Mouse (Mus musculus): ENCODE data around the gene Cisd3. TPM values are rescaled to one million over a fixed set of nuclear protein-coding genes. Genes with fewer than 3 reads are reported as not detected.

The Cisd3 gene
- polyA plus RNA-seq, 2 experiments: 11.7 to 14.9 TPM

- no peak for TF ChIP-seq POLR2A (IDR thresholded peaks at IDR 0.05; ENCODE audit: borderline replicate concordance, extremely low read depth, insufficient read depth, insufficient read length)
- peaks cover 80% of the 10 kb centered on the region for H3K36me3 ChIP-seq (ENCODE audit: control insufficient read depth, insufficient read depth, low read length)
- WGBS: 92% methylated on average over 6 of the region's 8 CpGs
- ATAC-seq (ENCODE audit: low FRiP score, low read depth) (no peak), DNase-seq (ENCODE audit: low spot score) (no peak)
- H3K9ac ChIP-seq (ENCODE audit: low read depth, low read length, severe bottlenecking): no peak overlapping the region
- H3K4me1 ChIP-seq (ENCODE audit: control insufficient read depth, insufficient read depth, low read length): no peaks in the 10 kb centered on the region
- no peaks in the 10 kb centered on the region for H3K9me3 ChIP-seq (ENCODE audit: control insufficient read depth, low read length)
- no peaks in the 10 kb centered on the region for H3K27me3 ChIP-seq (ENCODE audit: control insufficient read depth, insufficient read depth, low read length)
- no peak overlapping the region for H3K4me2 ChIP-seq (replicated peaks; ENCODE audit: low read depth, low read length, severe bottlenecking)
- H3K27ac ChIP-seq (replicated peaks; ENCODE audit: low read depth, low read length): no peak overlapping the region
- no peak overlapping the region for H3K4me3 ChIP-seq (replicated peaks; ENCODE audit: low read length)
These were observed 30.4 kb downstream of the Cisd3 start for GRCm38 (mm10) chr11:97716021-97716420.

- H3K36me3 ChIP-seq (ENCODE audit: control insufficient read depth, insufficient read depth, low read length): peaks cover 84% of the 10 kb centered on the region
- H3K9me3 ChIP-seq (ENCODE audit: control insufficient read depth, low read length): peaks cover 5% of the 10 kb centered on the region; the same call in 1 of the 2 replicates
- no peak for ATAC-seq (ENCODE audit: low FRiP score, low read depth)
- no peak overlapping the region for H3K4me3 ChIP-seq (replicated peaks; ENCODE audit: low read length)
- no peaks in the 10 kb centered on the region for H3K27me3 ChIP-seq (ENCODE audit: control insufficient read depth, insufficient read depth, low read length)
- H3K9ac ChIP-seq (ENCODE audit: low read depth, low read length, severe bottlenecking): no peak overlapping the region
- no peak overlapping the region for H3K4me2 ChIP-seq (replicated peaks; ENCODE audit: low read depth, low read length, severe bottlenecking)
- no peak for TF ChIP-seq POLR2A (IDR thresholded peaks at IDR 0.05; ENCODE audit: borderline replicate concordance, extremely low read depth, insufficient read depth, insufficient read length)
- WGBS: 89% methylated on average over 26 of the region's 26 CpGs
- H3K4me1 ChIP-seq (ENCODE audit: control insufficient read depth, insufficient read depth, low read length): no peaks in the 10 kb centered on the region
- no peak overlapping the region for H3K27ac ChIP-seq (replicated peaks; ENCODE audit: low read depth, low read length)
- no peak for DNase-seq (ENCODE audit: low spot score)
These were observed 32.0 kb downstream of the Cisd3 start for GRCm38 (mm10) chr11:97717369-97718280.

DNA sequence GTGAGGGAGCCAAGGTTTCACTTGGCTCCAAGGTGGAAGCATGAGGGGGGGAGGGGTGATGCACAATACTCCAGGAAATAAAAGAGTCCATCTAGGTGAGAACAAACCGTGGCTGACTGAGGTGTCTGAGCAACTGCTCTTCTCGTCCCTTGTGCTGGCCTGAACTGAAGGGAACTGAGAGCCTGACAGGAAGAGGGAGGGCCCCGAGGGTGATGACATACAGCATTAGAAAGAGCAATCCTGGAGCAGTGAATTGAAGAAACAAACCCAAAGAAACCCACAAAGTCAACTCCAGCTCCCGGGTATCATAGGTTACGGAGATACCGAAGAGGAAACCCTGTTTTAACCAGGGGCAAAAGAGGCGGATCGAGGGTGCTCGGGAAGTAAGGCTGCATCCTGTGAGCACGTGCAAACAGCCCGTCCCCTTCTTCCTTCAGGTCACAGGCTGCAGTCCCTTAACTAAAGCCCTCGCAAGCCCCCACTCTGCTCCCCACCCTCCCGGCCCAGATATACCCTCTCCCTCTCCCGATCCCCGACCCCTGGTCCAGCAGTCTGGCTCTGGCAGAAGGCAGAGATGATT, 32.7 kb downstream of the Cisd3 start:
- Histone ChIP-seq H3K9ac (ENCODE audit: low read depth, low read length, severe bottlenecking) (no peak overlapping the region), H3K4me3 (replicated peaks; ENCODE audit: low read length) (no peak overlapping the region), H3K4me1 (ENCODE audit: control insufficient read depth, insufficient read depth, low read length) (no peaks in the 10 kb centered on the region), H3K4me2 (replicated peaks; ENCODE audit: low read depth, low read length, severe bottlenecking) (no peak overlapping the region), H3K27ac (replicated peaks; ENCODE audit: low read depth, low read length) (no peak overlapping the region), H3K27me3 (ENCODE audit: control insufficient read depth, insufficient read depth, low read length) (no peaks in the 10 kb centered on the region), H3K36me3 (ENCODE audit: control insufficient read depth, insufficient read depth, low read length) (peaks cover 82% of the 10 kb centered on the region), H3K9me3 (ENCODE audit: control insufficient read depth, low read length) (peaks cover 5% of the 10 kb centered on the region; the same call in 1 of the 2 replicates)
- DNase-seq (ENCODE audit: low spot score): no peak
- TF ChIP-seq POLR2A (IDR thresholded peaks at IDR 0.05; ENCODE audit: borderline replicate concordance, extremely low read depth, insufficient read depth, insufficient read length): no peak
- WGBS: 81% methylated on average over 15 of the region's 15 CpGs
- ATAC-seq (ENCODE audit: low FRiP score, low read depth): no peak

DNA sequence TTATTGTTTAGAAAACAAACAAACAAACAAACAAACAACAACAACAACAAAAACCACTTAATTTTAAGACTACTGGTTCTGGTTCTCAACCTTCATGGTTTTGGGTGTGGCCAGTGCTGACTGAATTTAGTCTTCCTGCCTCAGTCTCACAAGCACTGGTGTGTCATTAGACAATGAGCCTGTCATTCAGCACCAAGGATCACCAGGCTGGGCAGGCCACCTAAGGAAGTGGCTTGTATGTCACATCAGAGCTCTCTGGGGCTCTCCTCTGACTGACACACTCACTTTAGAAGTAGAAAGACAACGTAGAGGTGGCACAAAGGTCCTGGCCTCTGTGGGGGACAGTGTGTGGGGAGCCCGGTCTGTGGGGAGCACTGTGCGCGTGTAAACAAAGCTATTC, 33.4 kb downstream of the Cisd3 start:
- no peaks in the 10 kb centered on the region for H3K4me1 ChIP-seq (ENCODE audit: control insufficient read depth, insufficient read depth, low read length)
- H3K9me3 ChIP-seq (ENCODE audit: control insufficient read depth, low read length): peaks cover 5% of the 10 kb centered on the region; the same call in 1 of the 2 replicates
- H3K4me3 ChIP-seq (replicated peaks; ENCODE audit: low read length): no peak overlapping the region
- ATAC-seq (ENCODE audit: low FRiP score, low read depth): no peak
- no peak overlapping the region for H3K4me2 ChIP-seq (replicated peaks; ENCODE audit: low read depth, low read length, severe bottlenecking)
- peaks cover 82% of the 10 kb centered on the region for H3K36me3 ChIP-seq (ENCODE audit: control insufficient read depth, insufficient read depth, low read length)
- no peak overlapping the region for H3K9ac ChIP-seq (ENCODE audit: low read depth, low read length, severe bottlenecking)
- 95% methylated on average over 4 of the region's 4 CpGs for WGBS
- no peak for TF ChIP-seq POLR2A (IDR thresholded peaks at IDR 0.05; ENCODE audit: borderline replicate concordance, extremely low read depth, insufficient read depth, insufficient read length)
- H3K27ac ChIP-seq (replicated peaks; ENCODE audit: low read depth, low read length): no peak overlapping the region
- H3K27me3 ChIP-seq (ENCODE audit: control insufficient read depth, insufficient read depth, low read length): no peaks in the 10 kb centered on the region
- no peak for DNase-seq (ENCODE audit: low spot score)

GRCm38 (mm10) chr11:97721338-97721737, 35.7 kb downstream of the Cisd3 start:
- Histone ChIP-seq H3K4me1 (ENCODE audit: control insufficient read depth, insufficient read depth, low read length) (no peaks in the 10 kb centered on the region), H3K9ac (ENCODE audit: low read depth, low read length, severe bottlenecking) (no peak overlapping the region), H3K27me3 (ENCODE audit: control insufficient read depth, insufficient read depth, low read length) (no peaks in the 10 kb centered on the region), H3K4me2 (replicated peaks; ENCODE audit: low read depth, low read length, severe bottlenecking) (no peak overlapping the region), H3K36me3 (ENCODE audit: control insufficient read depth, insufficient read depth, low read length) (peaks cover 97% of the 10 kb centered on the region), H3K4me3 (replicated peaks; ENCODE audit: low read length) (no peak overlapping the region), H3K27ac (replicated peaks; ENCODE audit: low read depth, low read length) (no peak overlapping the region), H3K9me3 (ENCODE audit: control insufficient read depth, low read length) (peaks cover 5% of the 10 kb centered on the region; the same call in 1 of the 2 replicates)
- 69% methylated on average over 4 of the region's 4 CpGs for WGBS
- DNase-seq (ENCODE audit: low spot score) (no peak), ATAC-seq (ENCODE audit: low FRiP score, low read depth) (no peak)
- no peak for TF ChIP-seq POLR2A (IDR thresholded peaks at IDR 0.05; ENCODE audit: borderline replicate concordance, extremely low read depth, insufficient read depth, insufficient read length)
